Mouse (Mus musculus): ENCODE results near the gene Gm21954. TPM values are rescaled to one million over a fixed set of nuclear protein-coding genes. Genes with fewer than 3 reads are reported as not detected.

Gm21954 gene
- not detected for total RNA-seq (2023)

DNA sequence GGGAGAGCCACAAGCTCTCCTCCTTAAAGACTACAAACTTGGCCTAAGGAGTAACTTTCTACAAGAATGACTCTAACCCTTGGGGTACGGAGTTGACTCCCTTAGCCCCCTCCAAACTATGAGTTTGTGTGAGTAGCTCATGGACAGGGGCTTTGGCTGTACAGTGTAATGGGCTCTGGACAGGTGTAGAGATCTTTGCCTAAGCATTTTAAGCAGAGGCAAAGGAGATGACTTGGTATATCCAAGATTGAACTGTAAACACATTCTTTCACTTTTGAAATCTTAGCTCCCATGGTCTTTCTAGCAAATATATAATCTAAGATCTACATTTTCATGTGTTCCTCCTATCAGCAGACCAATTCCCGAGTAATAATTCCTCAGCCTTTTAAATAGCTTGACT is at the start of gene Gm21954:
Gene Gm21954 (minus strand): TSS at position 101 of the 400 bp plus-strand sequence.

Other genes with a start within 250 kb of the Gm21954 start
- gene Dclk1, start 229.8 kb downstream of the Gm21954 start, total RNA-seq (2023): 0.38 TPM

Measured in CD4-positive naive resting alpha-beta T cell, adult 57 days (primary cell).